Mouse (Mus musculus) megakaryocyte, embryonic 14.5 days (primary cell): ENCODE measurements around the gene Pdap1.

Source experiments
- FLI1 ChIP-seq: IDR thresholded peaks from 2 replicates; pipeline ENCODE4 v1.6.1; 2012; ENCODE audit warnings: low read length, inconsistent platforms, mixed read lengths
- GATA1 ChIP-seq: IDR thresholded peaks from 3 replicates; pipeline ENCODE4 v1.6.1; 2012; ENCODE audit warnings: mixed read lengths, low read length, inconsistent platforms, borderline replicate concordance

- TF ChIP-seq GATA1 (no peak), FLI1 (no peak)
These were observed 21.6 kb downstream of the Pdap1 start for GRCm38 (mm10) chr5:145118461-145118860.
